Mouse (Mus musculus) bone marrow, adult 2 months (tissue): ENCODE data around the gene Naa15. TPM values are rescaled to one million over a fixed set of nuclear protein-coding genes. Genes with fewer than 3 reads are reported as not detected.
"Not testable (repeated sequence)": the region's sequence is repeated elsewhere in the genome, so short reads cannot be mapped to it uniquely, and the experiment has no call there.

Source experiments
- H3K27ac ChIP-seq: fragments of 200-500 bp; 2 replicates; pipeline ENCODE4 v1.5.1; 2012; ENCODE audit warnings: low read depth, mild to moderate bottlenecking, control low read depth, inconsistent platforms, low read length; ENCODE audit not compliant: control insufficient read depth, poor library complexity, insufficient read depth
- H3K4me1 ChIP-seq: fragments of 200-500 bp; 2 replicates; pipeline ENCODE4 v1.6.1; 2011; ENCODE audit warnings: low read length; ENCODE audit not compliant: control insufficient read depth, insufficient read depth
- H3K4me3 ChIP-seq: fragments of 200-500 bp; replicated peaks from 2 replicates; pipeline ENCODE3; 2011; ENCODE audit warnings: mild to moderate bottlenecking, low read depth, low read length, control low read depth; ENCODE audit not compliant: control insufficient read depth
- CTCF ChIP-seq: fragments of 200-500 bp; IDR thresholded peaks from 2 replicates; pipeline ENCODE4 v1.5.1; 2011; ENCODE audit warnings: low read length, control low read depth; ENCODE audit not compliant: control insufficient read depth, insufficient read depth
- POLR2A ChIP-seq: fragments of 200-500 bp; IDR thresholded peaks from 2 replicates; pipeline ENCODE4 v1.6.1; 2011; ENCODE audit warnings: low read depth, mild to moderate bottlenecking, control low read depth, low read length, borderline replicate concordance; ENCODE audit not compliant: control insufficient read depth
- WGBS: fragments of 180-500 bp; shearing (Covaris S2); methylation state at CpG from one replicate; pipeline ENCODE4 v1.1.7; 2018; 5-methylcytosine and 5-hydroxymethylcytosine counted together
- polyA plus RNA-seq: library from polyadenylated mRNA; stranded (reverse); fragments of >200 nt; gene quantifications from 2 replicates; pipeline ENCODE4 v1.2.4, GENCODE M21; 2011; ENCODE audit warnings: low replicate concordance; ENCODE audit not compliant: missing spikeins, insufficient read depth, insufficient read length

Gene Naa15
- polyA plus RNA-seq, 1 experiment, result 83.8 TPM

- H3K27ac ChIP-seq, result no peak overlapping the region
- TF ChIP-seq CTCF, result no peak
- no peak for TF ChIP-seq POLR2A
- H3K4me3 ChIP-seq, result no peak overlapping the region
- H3K4me1 ChIP-seq, result peaks cover 3% of the 10 kb centered on the region; the same call in 1 of the 2 replicates
Measured at GRCm38 (mm10) chr3:51425394-51425793, 10.4 kb downstream of the Naa15 start.

- not testable (repeated sequence) for H3K4me3 ChIP-seq, H3K27ac ChIP-seq, H3K4me1 ChIP-seq
- 78% methylated on average over 5 of the region's 5 CpGs for WGBS
Measured at GRCm38 (mm10) chr3:51434364-51434763, 19.4 kb downstream of the Naa15 start.

GRCm38 (mm10) chr3:51434871-51435595 lies 20.1 kb downstream of the Naa15 start:
- H3K4me3 ChIP-seq, result no peak overlapping the region
- no peak overlapping the region for H3K27ac ChIP-seq
- TF ChIP-seq POLR2A, result no peak
- TF ChIP-seq CTCF, result no peak
- WGBS, result 88% methylated on average over 3 of the region's 3 CpGs
- no peaks in the 10 kb centered on the region for H3K4me1 ChIP-seq

- TF ChIP-seq CTCF (no peak), POLR2A (no peak)
- WGBS, result 87% methylated on average over 2 of the region's 2 CpGs
- no peak overlapping the region for H3K4me3 ChIP-seq
- no peak overlapping the region for H3K27ac ChIP-seq
- no peaks in the 10 kb centered on the region for H3K4me1 ChIP-seq
Measured at GRCm38 (mm10) chr3:51468530-51468929, 53.6 kb downstream of the Naa15 start.

GRCm38 (mm10) chr3:51475706-51476105 lies 60.8 kb downstream of the Naa15 start:
- Histone ChIP-seq H3K4me3 (no peak overlapping the region), H3K27ac (no peak overlapping the region), H3K4me1 (no peaks in the 10 kb centered on the region; the same call in 1 of the 2 replicates)
- WGBS, result 42% methylated on average over 4 of the region's 4 CpGs
- TF ChIP-seq POLR2A (no peak), CTCF (no peak)

- WGBS, result 52% methylated on average over 2 of the region's 2 CpGs
- H3K27ac ChIP-seq, result no peak overlapping the region
Measured at GRCm38 (mm10) chr3:51479893-51480292, 64.9 kb downstream of the Naa15 start.

GRCm38 (mm10) chr3:51481059-51481458 lies 66.1 kb downstream of the Naa15 start:
- H3K27ac ChIP-seq, result no peak overlapping the region
- TF ChIP-seq CTCF, result peak; percentile 53
- TF ChIP-seq POLR2A, result no peak
- H3K4me3 ChIP-seq, result no peak overlapping the region
- no peaks in the 10 kb centered on the region; the same call in 1 of the 2 replicates for H3K4me1 ChIP-seq

More at GRCm38 (mm10) chr3:51479893-51480292, 64.9 kb downstream of the Naa15 start:
- Histone ChIP-seq H3K4me3 (no peak overlapping the region), H3K4me1 (no peaks in the 10 kb centered on the region; the same call in 1 of the 2 replicates)
- TF ChIP-seq CTCF (no peak), POLR2A (no peak)

GRCm38 (mm10) chr3:51481881-51482280 lies 66.9 kb downstream of the Naa15 start:
- H3K4me3 ChIP-seq, result no peak overlapping the region
- WGBS, result 25% methylated on average over 3 of the region's 3 CpGs
- TF ChIP-seq CTCF (no peak), POLR2A (no peak)
- H3K27ac ChIP-seq, result no peak overlapping the region
- H3K4me1 ChIP-seq, result no peaks in the 10 kb centered on the region

DNA sequence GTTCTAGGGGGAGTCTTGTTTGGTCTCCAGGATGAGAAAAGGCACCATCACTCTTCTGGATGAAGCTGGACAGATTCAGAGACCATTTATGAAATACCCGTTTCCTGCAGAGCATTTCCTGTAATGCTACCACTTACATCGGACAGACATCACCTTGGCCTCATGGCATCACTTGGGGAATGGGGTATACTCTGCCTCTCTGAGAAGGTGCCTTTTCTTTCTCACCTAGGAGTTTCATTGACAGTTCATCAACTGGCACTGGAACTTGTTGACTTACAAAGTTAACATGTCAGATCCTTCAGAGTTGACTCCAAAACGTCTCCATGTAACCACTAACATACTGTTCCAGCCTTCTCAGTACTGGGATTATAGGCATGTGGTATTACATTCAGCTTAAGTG lies 67.8 kb downstream of the Naa15 start:
- TF ChIP-seq POLR2A, result no peak
- H3K4me1 ChIP-seq, result no peaks in the 10 kb centered on the region
- 34% methylated on average over 3 of the region's 3 CpGs for WGBS
- no peak overlapping the region for H3K4me3 ChIP-seq
- no peak overlapping the region for H3K27ac ChIP-seq
